Mouse (Mus musculus) hindlimb bud, embryonic 11.5 days (tissue): ENCODE data around the gene Zfp266.
"Not testable (repeated sequence)": the region's sequence is repeated elsewhere in the genome, so short reads cannot be mapped to it uniquely, and the experiment has no call there.

Experiments used
- DNase-seq: peaks from one replicate; pipeline ENCODE4 v3.0.0-alpha.2; 2012; ENCODE audit warnings: low read depth, low spot score; ENCODE audit errors: extremely low spot score

The Zfp266 gene

GRCm38 (mm10) chr9:20521306-20521957, at the start of gene Zfp266:
Zfp266 (minus strand) TSS chr9:20521417.
- peak; percentile 68 for DNase-seq

GRCm38 (mm10) chr9:20565326-20566030, 44.3 kb upstream of the Zfp266 start:
- not testable (repeated sequence) for DNase-seq

GRCm38 (mm10) chr9:20562177-20562576, 41.0 kb upstream of the Zfp266 start:
- DNase-seq: no peak

- DNase-seq: no peak
Observed at GRCm38 (mm10) chr9:20552698-20553097, 31.5 kb upstream of the Zfp266 start.

- no peak for DNase-seq
Observed at GRCm38 (mm10) chr9:20551781-20552275, 30.6 kb upstream of the Zfp266 start.

GRCm38 (mm10) chr9:20545151-20545550, 23.9 kb upstream of the Zfp266 start:
- DNase-seq: peak; percentile 26

- peak; percentile 42 for DNase-seq
Observed at GRCm38 (mm10) chr9:20544070-20544821, 23.0 kb upstream of the Zfp266 start.

- DNase-seq: no peak
Observed at GRCm38 (mm10) chr9:20543496-20543895, 22.3 kb upstream of the Zfp266 start.

GRCm38 (mm10) chr9:20536598-20536997, 15.4 kb upstream of the Zfp266 start:
- DNase-seq: no peak

GRCm38 (mm10) chr9:20534326-20534926, 13.2 kb upstream of the Zfp266 start:
- DNase-seq: no peak

- peak; percentile 8 for DNase-seq
Observed at GRCm38 (mm10) chr9:20520531-20521210, 546 bp downstream of the Zfp266 start.

GRCm38 (mm10) chr9:20519949-20520348, 1.3 kb downstream of the Zfp266 start:
- DNase-seq: no peak

- DNase-seq: no peak
Observed at GRCm38 (mm10) chr9:20518708-20519107, 2.5 kb downstream of the Zfp266 start.

- no peak for DNase-seq
Observed at GRCm38 (mm10) chr9:20517727-20518126, 3.5 kb downstream of the Zfp266 start.

GRCm38 (mm10) chr9:20514016-20514415, 7.2 kb downstream of the Zfp266 start:
- DNase-seq: no peak

GRCm38 (mm10) chr9:20512714-20513113, 8.5 kb downstream of the Zfp266 start:
- no peak for DNase-seq

- DNase-seq: no peak
Observed at GRCm38 (mm10) chr9:20511645-20512044, 9.6 kb downstream of the Zfp266 start.

GRCm38 (mm10) chr9:20510346-20510745, 10.9 kb downstream of the Zfp266 start:
- DNase-seq: no peak

GRCm38 (mm10) chr9:20509676-20510075, 11.5 kb downstream of the Zfp266 start:
- DNase-seq: no peak

- DNase-seq: no peak
Observed at GRCm38 (mm10) chr9:20504801-20505200, 16.4 kb downstream of the Zfp266 start.

- no peak for DNase-seq
Observed at GRCm38 (mm10) chr9:20493281-20493680, 27.9 kb downstream of the Zfp266 start.
